Mouse (Mus musculus) ES-Bruce4 (cell line): ENCODE measurements around the gene Serhl.

Experiments
- CTCF ChIP-seq: IDR thresholded peaks from one replicate; pipeline ENCODE4 v1.8.1; 2011; ENCODE audit warnings: low read depth, low read length
- EP300 ChIP-seq: IDR thresholded peaks from 2 replicates; pipeline ENCODE4 v1.6.1; 2011; ENCODE audit warnings: low read depth, low read length; ENCODE audit not compliant: insufficient read depth
- POLR2A ChIP-seq: IDR thresholded peaks from one replicate; pipeline ENCODE4 v1.8.1; 2011; ENCODE audit warnings: low read length; ENCODE audit not compliant: insufficient read depth

DNA sequence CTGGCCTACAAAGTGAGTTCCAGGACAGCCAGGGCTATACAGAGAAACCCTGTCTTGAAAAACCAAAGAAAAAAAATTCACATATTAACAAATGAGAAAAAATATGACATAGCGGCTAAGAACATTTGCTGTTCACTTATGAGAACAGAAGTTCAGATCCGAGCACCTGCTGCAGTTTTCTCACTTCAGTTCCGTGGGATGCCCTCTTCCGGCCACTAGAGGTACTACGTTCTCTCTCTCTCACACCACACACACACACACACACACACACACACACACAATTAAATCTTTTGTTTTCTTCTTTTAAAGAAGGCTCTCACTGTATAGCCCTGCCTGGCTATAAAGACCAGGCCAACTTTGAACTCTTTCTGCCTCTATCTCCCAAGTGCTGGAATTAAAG lies 21.0 kb upstream of the Serhl start:
- no peak for TF ChIP-seq CTCF
- no peak for TF ChIP-seq POLR2A
- TF ChIP-seq EP300, result no peak
